24 mouse cellular contexts compared by ENCODE assay signal in the genomic region with DNA sequence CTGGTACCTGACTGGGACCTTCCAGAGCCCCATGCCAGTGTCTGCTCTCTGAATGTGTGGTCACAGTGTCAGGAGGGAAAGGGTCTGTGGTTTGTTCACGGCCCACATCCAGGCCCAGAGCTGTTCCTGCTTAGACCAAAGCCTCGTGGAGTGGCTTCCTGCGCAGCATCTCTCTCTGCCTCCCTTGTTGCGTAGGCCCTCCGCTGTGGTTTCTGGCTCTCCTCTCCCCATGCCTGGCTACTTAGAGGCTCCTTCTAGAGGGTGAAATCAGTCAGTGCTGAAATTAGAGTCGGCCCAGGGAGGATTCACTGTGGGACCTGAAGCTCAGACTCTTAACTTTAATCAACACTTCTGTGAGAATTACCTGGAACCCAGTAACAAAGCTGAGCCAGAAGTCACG. TPM values are rescaled to one million over a fixed set of nuclear protein-coding genes. Genes with fewer than 3 reads are reported as not detected.
DNase-seq lines count a peak whose midpoint lies in the region; ATAC-seq lines count a peak whose summit lies in the region.
"Had no signal": no experiment of that assay in that cellular context is flagged by ENCODE, and none has a peak within 500 bp of the region (broad histone marks: within the 10 kb centered on the region; RNA-seq: fewer than 3 reads in every experiment).

No protein-coding gene starts in this region.

- no peak overlapping the region for H3K27ac ChIP-seq in embryonic facial prominence, embryonic 11.5 days (replicated peaks; ENCODE audit: low read depth, low read length)
- no peak overlapping the region; the same call in 1 of the 2 replicates for H3K27ac ChIP-seq in embryonic facial prominence, embryonic 10.5 days (replicated peaks)
- H3K27ac ChIP-seq in hindbrain, embryonic 14.5 days = no peak overlapping the region
- no peak overlapping the region for H3K27ac ChIP-seq in hindbrain, embryonic 10.5 days
- H3K27ac ChIP-seq in forebrain, embryonic 16.5 days (ENCODE audit: low read length) = no peak overlapping the region
- H3K27ac ChIP-seq: forebrain, embryonic 15.5 days; gastrocnemius, adult 2 months; heart, embryonic 15.5 days; hindbrain, embryonic 12.5 days had no signal

- H3K4me3 ChIP-seq in embryonic facial prominence, embryonic 11.5 days (ENCODE audit: low read depth, low read length) = no peak overlapping the region
- H3K4me3 ChIP-seq in embryonic facial prominence, embryonic 10.5 days = no peak overlapping the region
- H3K4me3 ChIP-seq in hindbrain, embryonic 14.5 days (replicated peaks; ENCODE audit: low read length) = no peak overlapping the region
- no peak overlapping the region for H3K4me3 ChIP-seq in hindbrain, embryonic 10.5 days
- H3K4me3 ChIP-seq in forebrain, embryonic 16.5 days (replicated peaks; ENCODE audit: low read length) = no peak overlapping the region
- H3K4me3 ChIP-seq: forebrain, embryonic 15.5 days; gastrocnemius, adult 2 months; heart, embryonic 15.5 days; hindbrain, embryonic 12.5 days had no signal

- no peaks in the 10 kb centered on the region for H3K9me3 ChIP-seq in embryonic facial prominence, embryonic 11.5 days (replicated peaks; ENCODE audit: control insufficient read depth, low read length)
- no peaks in the 10 kb centered on the region for H3K9me3 ChIP-seq in embryonic facial prominence, embryonic 10.5 days
- no peaks in the 10 kb centered on the region for H3K9me3 ChIP-seq in hindbrain, embryonic 14.5 days (ENCODE audit: control insufficient read depth, low read length)
- no peaks in the 10 kb centered on the region for H3K9me3 ChIP-seq in hindbrain, embryonic 10.5 days
- no peaks in the 10 kb centered on the region for H3K9me3 ChIP-seq in forebrain, embryonic 16.5 days (ENCODE audit: control insufficient read depth, low read length)
- H3K9me3 ChIP-seq: forebrain, embryonic 15.5 days; G1E; heart, embryonic 15.5 days; hindbrain, embryonic 12.5 days had no signal

- no peak for ATAC-seq in embryonic facial prominence, embryonic 11.5 days (replicated peaks; ENCODE audit: insufficient number of reproducible peaks, low FRiP score, low TSS enrichment, low read depth)
- ATAC-seq in hindbrain, embryonic 14.5 days (ENCODE audit: low FRiP score) = no peak
- ATAC-seq in granulocyte monocyte progenitor cell, adult 5-6 weeks (replicated peaks; ENCODE audit: poor library complexity, severe bottlenecking) = peak; percentile 31
- ATAC-seq in forebrain, embryonic 16.5 days = no peak
- ATAC-seq: CD4-positive, CD25-positive, alpha-beta regulatory T cell, adult 4 months; forebrain, embryonic 15.5 days; intestine, embryonic 16.5 days had no signal

- no peak for DNase-seq in embryonic facial prominence, embryonic 11.5 days (ENCODE audit: low spot score)
- DNase-seq in embryonic facial prominence, embryonic 10.5 days (ENCODE audit: low spot score) = no peak
- no peak for DNase-seq in hindbrain, embryonic 14.5 days (ENCODE audit: low spot score)
- no peak for DNase-seq in hindbrain, embryonic 10.5 days (ENCODE audit: low spot score)
- DNase-seq in brain, adult 2 months (ENCODE audit: low read depth, low spot score) = peak; percentile 54
- no peak for DNase-seq in right cerebral cortex, postnatal 25 days
- DNase-seq: adrenal gland, adult 8-10 months; adrenal gland, postnatal 36 days; B cell, adult 2 months; cerebellum, adult 11 months; cerebellum, adult 8-10 months; cerebellum, postnatal 14 days; gastrocnemius, adult 2 months; gastrocnemius, postnatal 25 days; heart, adult 11 months; heart, postnatal 14 days had no signal

- no peaks in the 10 kb centered on the region; the same call in 1 of the 2 replicates for H3K36me3 ChIP-seq in embryonic facial prominence, embryonic 11.5 days (replicated peaks; ENCODE audit: control insufficient read depth, insufficient read depth, low read depth, low read length)
- H3K36me3 ChIP-seq in embryonic facial prominence, embryonic 10.5 days (replicated peaks) = peaks cover 55% of the 10 kb centered on the region
- H3K36me3 ChIP-seq in hindbrain, embryonic 14.5 days (replicated peaks; ENCODE audit: control insufficient read depth, insufficient read depth) = peaks cover 9% of the 10 kb centered on the region
- H3K36me3 ChIP-seq in hindbrain, embryonic 10.5 days = peaks cover 43% of the 10 kb centered on the region
- H3K36me3 ChIP-seq in forebrain, embryonic 16.5 days (ENCODE audit: control insufficient read depth, insufficient read depth) = no peaks in the 10 kb centered on the region
- H3K36me3 ChIP-seq: forebrain, embryonic 15.5 days; G1E; heart, embryonic 15.5 days had no signal

- no peaks in the 10 kb centered on the region for H3K27me3 ChIP-seq in embryonic facial prominence, embryonic 11.5 days (ENCODE audit: control insufficient read depth, insufficient read depth, low read length)
- no peaks in the 10 kb centered on the region for H3K27me3 ChIP-seq in embryonic facial prominence, embryonic 10.5 days (replicated peaks; ENCODE audit: low read depth, poor library complexity, severe bottlenecking)
- no peaks in the 10 kb centered on the region for H3K27me3 ChIP-seq in hindbrain, embryonic 14.5 days (ENCODE audit: control insufficient read depth, insufficient read depth, low read length)
- no peaks in the 10 kb centered on the region for H3K27me3 ChIP-seq in hindbrain, embryonic 10.5 days (ENCODE audit: insufficient read depth, poor library complexity, severe bottlenecking)
- H3K27me3 ChIP-seq in forebrain, embryonic 16.5 days (replicated peaks; ENCODE audit: control insufficient read depth, insufficient read depth, low read length) = no peaks in the 10 kb centered on the region
- H3K27me3 ChIP-seq: forebrain, embryonic 15.5 days; heart, embryonic 15.5 days; hindbrain, embryonic 12.5 days had no signal

- H3K4me1 ChIP-seq in embryonic facial prominence, embryonic 11.5 days (ENCODE audit: control insufficient read depth, insufficient read depth, low read length) = no peaks in the 10 kb centered on the region
- H3K4me1 ChIP-seq in embryonic facial prominence, embryonic 10.5 days = peaks cover 13% of the 10 kb centered on the region
- H3K4me1 ChIP-seq in hindbrain, embryonic 14.5 days (replicated peaks; ENCODE audit: control insufficient read depth, insufficient read depth, low read length) = no peaks in the 10 kb centered on the region; the same call in 1 of the 2 replicates
- peaks cover 9% of the 10 kb centered on the region for H3K4me1 ChIP-seq in hindbrain, embryonic 10.5 days (replicated peaks)
- H3K4me1 ChIP-seq in forebrain, embryonic 16.5 days (replicated peaks; ENCODE audit: control insufficient read depth, insufficient read depth, low read length) = no peaks in the 10 kb centered on the region
- H3K4me1 ChIP-seq: forebrain, embryonic 15.5 days had no signal

- WGBS in embryonic facial prominence, embryonic 11.5 days = 78% methylated on average over 7 of the region's 7 CpGs
- WGBS in embryonic facial prominence, embryonic 10.5 days = 82% methylated on average over 7 of the region's 7 CpGs
- WGBS in hindbrain, embryonic 14.5 days = 74% methylated on average over 7 of the region's 7 CpGs
- WGBS in hindbrain, embryonic 10.5 days = 80% methylated on average over 7 of the region's 7 CpGs
- WGBS in forebrain, embryonic 16.5 days = 82% methylated on average over 7 of the region's 7 CpGs

- H3K9ac ChIP-seq in embryonic facial prominence, embryonic 11.5 days (replicated peaks; ENCODE audit: low read length) = peak overlapping the region; percentile 18; the same call in 1 of the 2 replicates
- 0 out of 2 replicates have a peak overlapping the region, but pooled peaks have one; percentile 20 for H3K9ac ChIP-seq in hindbrain, embryonic 14.5 days
- H3K9ac ChIP-seq in forebrain, embryonic 16.5 days (replicated peaks; ENCODE audit: low read depth, low read length) = no peak overlapping the region
- H3K9ac ChIP-seq: forebrain, embryonic 15.5 days; heart, embryonic 15.5 days; hindbrain, embryonic 12.5 days had no signal

- H3K4me2 ChIP-seq in embryonic facial prominence, embryonic 11.5 days (ENCODE audit: low read depth, low read length) = no peak overlapping the region
- no peak overlapping the region for H3K4me2 ChIP-seq in hindbrain, embryonic 14.5 days (replicated peaks)
- H3K4me2 ChIP-seq in forebrain, embryonic 16.5 days (ENCODE audit: low read length) = no peak overlapping the region
- H3K4me2 ChIP-seq: forebrain, embryonic 15.5 days; heart, embryonic 15.5 days; hindbrain, embryonic 12.5 days had no signal

RNA-seq across cellular contexts. Expression of a gene that starts 32.4 kb away (rescaled TPM):
- 27.3 and 28.0 TPM in 2 replicates for polyA plus RNA-seq in embryonic facial prominence, embryonic 11.5 days (2014; fragmentation: Nextera tagmentation; extraction: Ambion mirVana)
- polyA plus RNA-seq in embryonic facial prominence, embryonic 10.5 days (2016; fragmentation: Nextera tagmentation; extraction: Ambion mirVana) = 39.6 and 44.2 TPM in 2 replicates
- polyA plus RNA-seq in hindbrain, embryonic 14.5 days (2014; fragmentation: Nextera tagmentation; extraction: Ambion mirVana) = 147 and 154 TPM in 2 replicates
- 36.0 and 57.4 TPM in 2 replicates for polyA plus RNA-seq in hindbrain, embryonic 10.5 days (2016; fragmentation: Nextera tagmentation; extraction: Ambion mirVana)
- total RNA-seq in granulocyte monocyte progenitor cell, adult 5-6 weeks (2014; fragmentation: Nextera tagmentation) = 0.90 and 3.0 TPM in 2 replicates
- total RNA-seq in granulocyte monocyte progenitor cell, adult 5-6 weeks (2017) = 3.0 and 3.2 TPM in 2 replicates
- polyA plus RNA-seq in forebrain, embryonic 16.5 days (2015; fragmentation: Nextera tagmentation; extraction: Ambion mirVana) = 65.3 and 81.8 TPM in 2 replicates

RNA-seq across cellular contexts. Expression of a gene that starts 35.8 kb away (rescaled TPM):
- polyA plus RNA-seq in embryonic facial prominence, embryonic 11.5 days (2014; fragmentation: Nextera tagmentation; extraction: Ambion mirVana) = 68.8 and 70.4 TPM in 2 replicates
- polyA plus RNA-seq in embryonic facial prominence, embryonic 10.5 days (2016; fragmentation: Nextera tagmentation; extraction: Ambion mirVana) = 67.5 TPM in 2 replicates
- polyA plus RNA-seq in hindbrain, embryonic 14.5 days (2014; fragmentation: Nextera tagmentation; extraction: Ambion mirVana) = 99.0 and 100 TPM in 2 replicates
- polyA plus RNA-seq in hindbrain, embryonic 10.5 days (2016; fragmentation: Nextera tagmentation; extraction: Ambion mirVana) = 62.7 and 68.2 TPM in 2 replicates
- total RNA-seq in granulocyte monocyte progenitor cell, adult 5-6 weeks (2014; fragmentation: Nextera tagmentation) = 3.5 and 8.7 TPM in 2 replicates
- total RNA-seq in granulocyte monocyte progenitor cell, adult 5-6 weeks (2017) = 2.8 and 4.6 TPM in 2 replicates
- 94.1 and 105 TPM in 2 replicates for polyA plus RNA-seq in forebrain, embryonic 16.5 days (2015; fragmentation: Nextera tagmentation; extraction: Ambion mirVana)
